Mouse (Mus musculus) brain, embryonic 14.5 days (tissue): ENCODE results near the gene Ptpn7.

Experiments used
- CTCF ChIP-seq: fragments of 200-500 bp; IDR thresholded peaks from 2 replicates; pipeline ENCODE4 v1.5.1; 2012; ENCODE audit warnings: inconsistent platforms, mild to moderate bottlenecking, moderate library complexity, borderline replicate concordance; ENCODE audit not compliant: insufficient read depth, insufficient read length; ENCODE audit errors: extremely low read depth
- POLR2A ChIP-seq: fragments of 200-500 bp; IDR thresholded peaks from 2 replicates; pipeline ENCODE4 v1.6.1; 2012; ENCODE audit warnings: mild to moderate bottlenecking, inconsistent platforms, borderline replicate concordance; ENCODE audit not compliant: poor library complexity, insufficient read depth, insufficient read length, severe bottlenecking; ENCODE audit errors: extremely low read depth

GRCm38 (mm10) chr1:135097441-135097840 lies 35.1 kb upstream of the Ptpn7 start:
- TF ChIP-seq CTCF (no peak), POLR2A (no peak)
